Mouse (Mus musculus) liver, adult (tissue): ENCODE measurements around the gene Nlrc5.

Source experiments
- GATA4 ChIP-seq: IDR thresholded peaks from 2 replicates; pipeline ENCODE4 v1.6.1; 2014; ENCODE audit warnings: mild to moderate bottlenecking, low read length; ENCODE audit not compliant: insufficient replicate concordance

Gene Nlrc5

GRCm38 (mm10) chr8:94551471-94552422 is 117.6 kb downstream of the Nlrc5 start:
- TF ChIP-seq GATA4 = no peak

- no peak for TF ChIP-seq GATA4
Observed at GRCm38 (mm10) chr8:94552696-94553095, 118.5 kb downstream of the Nlrc5 start.

GRCm38 (mm10) chr8:94557281-94557680 is 123.1 kb downstream of the Nlrc5 start:
- TF ChIP-seq GATA4 = no peak

- TF ChIP-seq GATA4 = no peak
Observed at GRCm38 (mm10) chr8:94561256-94561655, 127.1 kb downstream of the Nlrc5 start.

GRCm38 (mm10) chr8:94564421-94564820 is 130.3 kb downstream of the Nlrc5 start:
- no peak for TF ChIP-seq GATA4

GRCm38 (mm10) chr8:94566033-94566432 is 131.9 kb downstream of the Nlrc5 start:
- TF ChIP-seq GATA4 = no peak

- TF ChIP-seq GATA4 = no peak
Observed at GRCm38 (mm10) chr8:94566446-94567158, 132.4 kb downstream of the Nlrc5 start.

- no peak for TF ChIP-seq GATA4
Observed at GRCm38 (mm10) chr8:94567159-94567849, 133.1 kb downstream of the Nlrc5 start.

- no peak for TF ChIP-seq GATA4
Observed at GRCm38 (mm10) chr8:94568098-94568497, 133.9 kb downstream of the Nlrc5 start.

- no peak for TF ChIP-seq GATA4
Observed at GRCm38 (mm10) chr8:94569419-94569818, 135.3 kb downstream of the Nlrc5 start.

GRCm38 (mm10) chr8:94571896-94572295 is 137.7 kb downstream of the Nlrc5 start:
- no peak for TF ChIP-seq GATA4

- TF ChIP-seq GATA4 = no peak
Observed at GRCm38 (mm10) chr8:94574159-94574907, 140.2 kb downstream of the Nlrc5 start.

GRCm38 (mm10) chr8:94575148-94575547 is 141.0 kb downstream of the Nlrc5 start:
- TF ChIP-seq GATA4 = no peak
